Mouse (Mus musculus): ENCODE measurements at regions not wholly inside any gene's neighbourhood (a gene's known extent, or its start where the extent isn't known, plus 50 kb on each side); places are given as distances from the start of the nearest gene placed in this dataset.

GRCm38 (mm10) chr3:22025615-22026014, 50.8 kb upstream of the Tbl1xr1 start:
- no peak overlapping the region for H3K4me2 ChIP-seq (replicated peaks)
- H3K4me3 ChIP-seq, result no peak overlapping the region
- no peaks in the 10 kb centered on the region for H3K36me3 ChIP-seq
- no peak for ATAC-seq (ENCODE audit: low FRiP score)
- 64% methylated on average over 8 of the region's 8 CpGs for WGBS
- H3K27ac ChIP-seq, result no peak overlapping the region
- no peaks in the 10 kb centered on the region for H3K27me3 ChIP-seq
- H3K9me3 ChIP-seq (replicated peaks), result no peaks in the 10 kb centered on the region
- H3K4me1 ChIP-seq, result peaks cover 9% of the 10 kb centered on the region
- no peak overlapping the region for H3K9ac ChIP-seq

Data from hindbrain, embryonic 12.5 days (tissue).